Mouse (Mus musculus) ES-E14 (cell line): Measurements from ENCODE around the gene Gimap1.

Experiments
- HCFC1 ChIP-seq: IDR thresholded peaks from 2 replicates; pipeline ENCODE4 v1.6.1; 2012; ENCODE audit warnings: low read length, inconsistent platforms, borderline replicate concordance; ENCODE audit not compliant: insufficient read depth
- ZNF384 ChIP-seq: IDR thresholded peaks from 2 replicates; pipeline ENCODE4 v1.6.1; 2012; ENCODE audit warnings: low read depth, low read length, inconsistent platforms

- no peak for TF ChIP-seq HCFC1
- no peak for TF ChIP-seq ZNF384
Measured at GRCm38 (mm10) chr6:48745959-48746889, 7.4 kb downstream of the Gimap1 start, which contains the start of gene Gimap5.
